Mouse (Mus musculus) liver, embryonic 14.5 days (tissue): Measurements from ENCODE around the gene Gm13283. TPM values are rescaled to one million over a fixed set of nuclear protein-coding genes. Genes with fewer than 3 reads are reported as not detected.
"Not testable (repeated sequence)": the region's sequence is repeated elsewhere in the genome, so short reads cannot be mapped to it uniquely, and the experiment has no call there.

Source experiments
- ATAC-seq: fragments of 200-750 bp; cut with Nextera tagmentation; 2 replicates; pipeline ENCODE4 v1.8.0; 2017; ENCODE audit warnings: moderate number of reproducible peaks, mild to moderate bottlenecking, moderate library complexity; ENCODE audit not compliant: insufficient read depth
- DNase-seq, 3 experiments: peaks; one replicate each; pipeline ENCODE4 v3.0.0-alpha.2; 2012 to 2013; ENCODE audit warnings: low read depth in 3 of 3, low spot score in 3 of 3
- H3K27ac ChIP-seq: fragments of 300-500 bp; sonication (generic); 2 replicates; pipeline ENCODE4 v1.5.1; 2014; ENCODE audit warnings: moderate library complexity, mild to moderate bottlenecking, control low read depth, inconsistent platforms
- H3K27me3 ChIP-seq: fragments of 300-500 bp; sonication (generic); 2 replicates; pipeline ENCODE4 v1.6.1; 2014; ENCODE audit warnings: mild to moderate bottlenecking, low read length, moderate library complexity; ENCODE audit not compliant: control insufficient read depth, insufficient read depth
- H3K36me3 ChIP-seq: fragments of 300-500 bp; sonication (generic); replicated peaks from 2 replicates; pipeline ENCODE4 v1.6.1; 2014; ENCODE audit warnings: low read depth; ENCODE audit not compliant: control insufficient read depth, insufficient read depth
- H3K4me1 ChIP-seq, 2 experiments: fragments of 200-500 bp in 1 of 2; fragments of 300-500 bp in 1 of 2; sonication (generic) in 1 of 2; replicated peaks; 2 replicates each; pipeline ENCODE4 v1.6.1; 2012 to 2014; ENCODE audit warnings: antibody characterized with exemption in 1 of 2, inconsistent platforms in 1 of 2, low read length in 1 of 2; ENCODE audit not compliant: control insufficient read depth in 2 of 2, insufficient read depth in 2 of 2
- H3K4me2 ChIP-seq: fragments of 300-500 bp; sonication (generic); 2 replicates; pipeline ENCODE4 v1.6.1; 2014; ENCODE audit warnings: low read depth, mild to moderate bottlenecking, control low read depth, moderate library complexity
- H3K4me3 ChIP-seq, 2 experiments: fragments of 200-500 bp in 1 of 2; fragments of 300-500 bp in 1 of 2; sonication (generic) in 1 of 2; 2 replicates each; pipeline ENCODE4 v1.5.1; 2012 to 2014; ENCODE audit warnings: low read depth in 2 of 2, low read length in 2 of 2, mild to moderate bottlenecking in 2 of 2, control low read depth in 1 of 2, inconsistent platforms in 1 of 2, moderate library complexity in 1 of 2; ENCODE audit not compliant: insufficient read depth in 1 of 2
- H3K9ac ChIP-seq: fragments of 300-500 bp; sonication (generic); replicated peaks from 2 replicates; pipeline ENCODE4 v1.6.1; 2014; ENCODE audit warnings: mild to moderate bottlenecking, control low read depth, moderate library complexity
- H3K9me3 ChIP-seq: fragments of 300-500 bp; sonication (generic); 2 replicates; pipeline ENCODE4 v1.6.1; 2016; ENCODE audit warnings: low read length, mixed read lengths; ENCODE audit not compliant: control insufficient read depth
- CTCF ChIP-seq: IDR thresholded peaks from 2 replicates; pipeline ENCODE4 v1.5.1; 2016; ENCODE audit warnings: antibody characterized with exemption, low read depth, control low read depth
- WGBS: fragments of 180-500 bp; shearing (Covaris S2); extraction: QIAGEN DNeasy Blood & Tissue Kit; methylation state at CpG from one replicate; pipeline ENCODE4 v1.1.7; 2014; ENCODE audit not compliant: insufficient replicate concordance; 5-methylcytosine and 5-hydroxymethylcytosine counted together
- polyA plus RNA-seq, 2 experiments: library from polyadenylated mRNA; depleted of rRNA in 1 of 2; stranded (reverse) in 1 of 2; unstranded in 1 of 2; fragments of >200 nt; fragmentation: Nextera tagmentation in 1 of 2; extraction: Ambion mirVana in 1 of 2; gene quantifications; 2 replicates each; pipeline versions ENCODE4 v1.2.1 to v1.2.3; 2012 to 2014

The Gm13283 gene
- polyA plus RNA-seq, 2 experiments = 0.15 TPM; not detected in 1

DNA sequence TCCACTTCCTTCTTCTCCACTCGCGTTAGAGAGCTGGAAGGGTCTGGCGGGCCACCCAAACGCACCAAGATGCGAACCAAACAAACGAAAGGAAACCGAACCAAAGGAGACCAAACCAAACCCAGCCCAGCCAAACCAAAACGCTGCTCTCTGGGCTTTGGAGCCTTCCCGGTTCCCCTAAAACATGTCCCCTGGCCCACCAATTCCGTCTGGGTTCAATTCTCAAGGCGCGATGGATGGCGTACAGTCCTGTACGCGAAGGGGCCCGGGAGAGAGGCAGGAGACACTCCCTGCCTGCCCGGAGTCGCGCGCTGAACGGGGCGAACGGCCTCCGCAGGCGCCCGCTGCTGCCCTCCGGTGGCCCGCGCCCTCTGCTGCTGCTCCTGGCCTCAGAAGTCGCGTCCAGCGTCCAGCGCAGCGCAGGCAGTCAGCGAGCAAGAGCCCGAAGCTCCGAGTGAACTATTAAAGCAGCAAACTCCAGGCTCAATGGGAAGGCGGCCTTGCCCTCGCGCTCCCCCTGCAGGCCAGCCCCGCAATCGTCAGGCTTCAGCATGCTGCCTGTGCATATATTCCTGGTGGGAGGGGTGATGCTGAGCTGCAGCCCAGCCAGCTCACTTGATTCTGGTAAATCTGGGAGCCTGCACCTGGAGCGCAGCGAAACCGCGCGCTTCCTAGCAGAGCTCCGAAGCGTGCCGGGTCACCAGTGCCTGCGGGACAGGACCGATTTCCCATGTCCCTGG, 34.2 kb downstream of the Gm13283 start, which contains the start of gene Gm13275:
Gene Gm13275, plus strand, starts transcription at position 552 of the 740 bp plus-strand sequence.
- H3K27ac ChIP-seq, H3K36me3 ChIP-seq, H3K4me3 ChIP-seq, H3K4me1 ChIP-seq, DNase-seq, H3K27me3 ChIP-seq, H3K4me2 ChIP-seq, H3K9me3 ChIP-seq, ATAC-seq, H3K9ac ChIP-seq: not testable (repeated sequence)
- TF ChIP-seq CTCF = peak; percentile 43
- 0% methylated on average over 9 of the region's 52 CpGs for WGBS

DNA sequence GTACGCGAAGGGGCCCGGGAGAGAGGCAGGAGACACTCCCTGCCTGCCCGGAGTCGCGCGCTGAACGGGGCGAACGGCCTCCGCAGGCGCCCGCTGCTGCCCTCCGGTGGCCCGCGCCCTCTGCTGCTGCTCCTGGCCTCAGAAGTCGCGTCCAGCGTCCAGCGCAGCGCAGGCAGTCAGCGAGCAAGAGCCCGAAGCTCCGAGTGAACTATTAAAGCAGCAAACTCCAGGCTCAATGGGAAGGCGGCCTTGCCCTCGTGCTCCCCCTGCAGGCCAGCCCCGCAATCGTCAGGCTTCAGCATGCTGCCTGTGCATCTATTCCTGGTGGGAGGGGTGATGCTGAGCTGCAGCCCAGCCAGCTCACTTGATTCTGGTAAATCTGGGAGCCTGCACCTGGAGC, 37.2 kb downstream of the Gm13283 start, which contains the start of gene Gm13279:
Gene Gm13279, plus strand, starts transcription at position 301 of the 400 bp plus-strand sequence.
- no CpG with 5 or more reads among the region's 28 CpGs for WGBS

DNA sequence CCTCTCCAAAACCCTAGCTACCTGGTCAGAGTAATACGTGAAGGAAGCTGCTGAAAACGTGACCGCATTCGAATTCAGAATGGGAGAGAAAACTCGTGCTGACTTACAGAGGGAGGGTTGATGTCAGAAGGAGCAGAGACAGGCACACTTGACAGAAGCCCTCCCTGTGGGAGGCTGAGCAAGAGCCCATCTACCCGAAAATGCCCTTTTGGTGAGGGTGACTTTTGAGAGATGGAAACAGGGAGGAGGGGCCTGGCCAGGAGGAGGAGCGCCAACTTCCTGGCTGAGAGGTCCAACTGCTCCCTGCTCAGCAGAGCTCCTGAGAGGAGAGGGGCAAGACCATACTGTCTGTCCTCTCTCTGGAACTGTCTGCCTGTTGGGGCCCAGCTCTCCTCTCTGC, 39.4 kb downstream of the Gm13283 start, which contains the start of gene Gm13285:
Gene Gm13285, plus strand, starts transcription at position 301 of the 400 bp plus-strand sequence.
- not testable (repeated sequence) for H3K9me3 ChIP-seq, DNase-seq, H3K4me2 ChIP-seq, H3K4me1 ChIP-seq, ATAC-seq, H3K36me3 ChIP-seq, H3K9ac ChIP-seq, H3K4me3 ChIP-seq, H3K27ac ChIP-seq, H3K27me3 ChIP-seq
- WGBS = 4% methylated on average over 2 of the region's 7 CpGs

More for the DNA sequence above, 37.2 kb downstream of the Gm13283 start, which contains the start of gene Gm13279:
- H3K4me1 ChIP-seq, DNase-seq, H3K4me3 ChIP-seq, ATAC-seq, H3K36me3 ChIP-seq, H3K9ac ChIP-seq, H3K4me2 ChIP-seq, H3K9me3 ChIP-seq, H3K27ac ChIP-seq, H3K27me3 ChIP-seq: not testable (repeated sequence)

DNA sequence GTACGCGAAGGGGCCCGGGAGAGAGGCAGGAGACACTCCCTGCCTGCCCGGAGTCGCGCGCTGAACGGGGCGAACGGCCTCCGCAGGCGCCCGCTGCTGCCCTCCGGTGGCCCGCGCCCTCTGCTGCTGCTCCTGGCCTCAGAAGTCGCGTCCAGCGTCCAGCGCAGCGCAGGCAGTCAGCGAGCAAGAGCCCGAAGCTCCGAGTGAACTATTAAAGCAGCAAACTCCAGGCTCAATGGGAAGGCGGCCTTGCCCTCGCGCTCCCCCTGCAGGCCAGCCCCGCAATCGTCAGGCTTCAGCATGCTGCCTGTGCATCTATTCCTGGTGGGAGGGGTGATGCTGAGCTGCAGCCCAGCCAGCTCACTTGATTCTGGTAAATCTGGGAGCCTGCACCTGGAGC, 43.0 kb downstream of the Gm13283 start, which contains the start of gene Gm13287:
Gene Gm13287, plus strand, starts transcription at position 301 of the 400 bp plus-strand sequence.
- H3K4me2 ChIP-seq = not testable (repeated sequence)
- WGBS = no CpG with 5 or more reads among the region's 29 CpGs

DNA sequence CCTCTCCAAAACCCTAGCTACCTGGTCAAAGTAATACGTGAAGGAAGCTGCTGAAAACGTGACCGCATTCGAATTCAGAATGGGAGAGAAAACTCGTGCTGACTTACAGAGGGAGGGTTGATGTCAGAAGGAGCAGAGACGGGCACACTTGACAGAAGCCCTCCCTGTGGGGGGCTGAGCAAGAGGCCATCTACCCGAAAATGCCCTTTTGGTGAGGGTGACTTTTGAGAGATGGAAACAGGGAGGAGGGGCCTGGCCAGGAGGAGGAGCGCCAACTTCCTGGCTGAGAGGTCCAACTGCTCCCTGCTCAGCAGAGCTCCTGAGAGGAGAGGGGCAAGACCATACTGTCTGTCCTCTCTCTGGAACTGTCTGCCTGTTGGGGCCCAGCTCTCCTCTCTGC, 45.3 kb downstream of the Gm13283 start, which contains the start of gene Gm13288:
Gene Gm13288, plus strand, starts transcription at position 301 of the 400 bp plus-strand sequence.
- WGBS = no CpG with 5 or more reads among the region's 8 CpGs
- not testable (repeated sequence) for H3K9ac ChIP-seq, H3K27me3 ChIP-seq, H3K27ac ChIP-seq, ATAC-seq, H3K36me3 ChIP-seq, H3K9me3 ChIP-seq, DNase-seq, H3K4me1 ChIP-seq
- Histone ChIP-seq H3K4me3 (0 out of 4 replicates have a peak within 1 kb of the TSS, but pooled peaks of 1 of the 2 experiments have one; percentile 21), H3K4me2 (peak within 1 kb of the TSS; percentile 31; the same call in 1 of the 2 replicates)

More for the DNA sequence above, 43.0 kb downstream of the Gm13283 start, which contains the start of gene Gm13287:
- H3K4me3 ChIP-seq, H3K27me3 ChIP-seq, H3K36me3 ChIP-seq, DNase-seq, H3K9me3 ChIP-seq, ATAC-seq, H3K27ac ChIP-seq, H3K9ac ChIP-seq, H3K4me1 ChIP-seq: not testable (repeated sequence)

GRCm38 (mm10) chr4:88805761-88806160, 45.8 kb downstream of the Gm13283 start:
- H3K4me2 ChIP-seq = peak overlapping the region; percentile 31; the same call in 1 of the 2 replicates
- ATAC-seq, H3K9me3 ChIP-seq, H3K27me3 ChIP-seq, H3K36me3 ChIP-seq, H3K9ac ChIP-seq, H3K27ac ChIP-seq, DNase-seq, H3K4me1 ChIP-seq: not testable (repeated sequence)
- 0% methylated on average over 12 of the region's 34 CpGs for WGBS
- H3K4me3 ChIP-seq = 0 out of 4 replicates have a peak overlapping the region, but pooled peaks of 1 of the 2 experiments have one; percentile 21
